Mouse (Mus musculus) MEL (cell line): ENCODE measurements at regions not wholly inside any gene's neighbourhood (a gene's known extent, or its start where the extent isn't known, plus 50 kb on each side); places are given as distances from the start of the nearest gene placed in this dataset.

Experiments used
- DNase-seq: peaks from one replicate; pipeline ENCODE4 v3.0.0; 2011; ENCODE audit warnings: low read depth, low spot score
- H3K27ac ChIP-seq: 2 replicates; pipeline ENCODE4 v1.5.1; 2012; ENCODE audit warnings: low read depth, mild to moderate bottlenecking, control low read depth, low read length, moderate library complexity; ENCODE audit not compliant: control insufficient read depth
- H3K27me3 ChIP-seq, 2 experiments: fragments of 150-350 bp in 1 of 2; sonication (generic) in 1 of 2; 2 replicates each; pipeline ENCODE4 v1.6.1; 2012; ENCODE audit warnings: low read length in 2 of 2, mild to moderate bottlenecking in 2 of 2, improper control_type of control experiment in 1 of 2, moderate library complexity in 1 of 2; ENCODE audit not compliant: insufficient read depth in 2 of 2, control insufficient read depth in 1 of 2
- H3K36me3 ChIP-seq, 2 experiments: 2 replicates each; pipeline ENCODE4 v1.6.1; 2012 to 2014; ENCODE audit warnings: low read length in 2 of 2, improper control_type of control experiment in 1 of 2, inconsistent platforms in 1 of 2, mild to moderate bottlenecking in 1 of 2; ENCODE audit not compliant: insufficient read depth in 2 of 2, control insufficient read depth in 1 of 2
- H3K4me1 ChIP-seq, 2 experiments: fragments of 150-350 bp in 1 of 2; sonication (generic) in 1 of 2; 2 replicates each; pipeline ENCODE4 v1.6.1; 2012; ENCODE audit warnings: low read length in 2 of 2, improper control_type of control experiment in 1 of 2, mild to moderate bottlenecking in 1 of 2; ENCODE audit not compliant: insufficient read depth in 2 of 2, control insufficient read depth in 1 of 2
- H3K4me3 ChIP-seq, 2 experiments: fragments of 150-350 bp in 1 of 2; sonication (generic) in 1 of 2; 2 replicates each; pipeline ENCODE4 v1.5.1; 2012; ENCODE audit warnings: low read depth in 2 of 2, low read length in 2 of 2, mild to moderate bottlenecking in 2 of 2, moderate library complexity in 2 of 2, control low read depth in 1 of 2, improper control_type of control experiment in 1 of 2; ENCODE audit not compliant: control insufficient read depth in 1 of 2, insufficient read depth in 1 of 2
- H3K79me2 ChIP-seq: 2 replicates; pipeline ENCODE4 v1.6.1; 2012; ENCODE audit warnings: mild to moderate bottlenecking, low read length, moderate library complexity; ENCODE audit not compliant: control insufficient read depth, poor library complexity, insufficient read depth
- H3K9ac ChIP-seq: 2 replicates; pipeline ENCODE4 v1.6.1; 2012; ENCODE audit warnings: low read depth, mild to moderate bottlenecking, control low read depth, low read length, moderate library complexity; ENCODE audit not compliant: control insufficient read depth, poor library complexity, severe bottlenecking
- H3K9me3 ChIP-seq: fragments of 150-350 bp; sonication (generic); replicated peaks from 2 replicates; pipeline ENCODE4 v1.6.1; 2012; ENCODE audit warnings: mild to moderate bottlenecking, low read length, improper control_type of control experiment, moderate library complexity; ENCODE audit not compliant: insufficient read depth
- BHLHE40 ChIP-seq: IDR thresholded peaks from 2 replicates; pipeline ENCODE4 v1.6.1; 2012; ENCODE audit warnings: low read depth, mild to moderate bottlenecking, inconsistent platforms, low read length, improper control_type of control experiment, borderline replicate concordance
- CHD1 ChIP-seq: IDR thresholded peaks from 2 replicates; pipeline ENCODE4 v1.6.1; 2012; ENCODE audit warnings: low read depth, mild to moderate bottlenecking, inconsistent platforms, low read length, improper control_type of control experiment
- CHD2 ChIP-seq: IDR thresholded peaks from 2 replicates; pipeline ENCODE4 v1.6.1; 2011; ENCODE audit warnings: low read length, improper control_type of control experiment
- CTCF ChIP-seq, 3 experiments: IDR thresholded peaks in 2 of 3; conservative IDR thresholded peaks in 1 of 3; 2 replicates each; pipeline ENCODE4 v1.5.1; 2011 to 2012; ENCODE audit warnings: low read length in 3 of 3, low read depth in 2 of 3, mild to moderate bottlenecking in 2 of 3, improper control_type of control experiment in 1 of 3, inconsistent platforms in 1 of 3, mixed read lengths in 1 of 3, moderate library complexity in 1 of 3; ENCODE audit not compliant: control insufficient read depth in 1 of 3, insufficient read depth in 1 of 3, poor library complexity in 1 of 3, severe bottlenecking in 1 of 3
- E2F4 ChIP-seq: IDR thresholded peaks from 2 replicates; pipeline ENCODE4 v1.6.1; 2011; ENCODE audit warnings: low read depth, low read length, improper control_type of control experiment, borderline replicate concordance
- ELF1 ChIP-seq: IDR thresholded peaks from 2 replicates; pipeline ENCODE4 v1.6.1; 2014; ENCODE audit warnings: low read depth, mild to moderate bottlenecking, inconsistent platforms, low read length, improper control_type of control experiment, moderate library complexity
- EP300 ChIP-seq, 2 experiments: IDR thresholded peaks; 2 replicates each; pipeline ENCODE4 v1.6.1; 2011; ENCODE audit warnings: improper control_type of control experiment in 2 of 2, low read length in 2 of 2, low read depth in 1 of 2, mild to moderate bottlenecking in 1 of 2
- ETS1 ChIP-seq: IDR thresholded peaks from 2 replicates; pipeline ENCODE4 v1.6.1; 2012; ENCODE audit warnings: low read depth, mild to moderate bottlenecking, inconsistent platforms, low read length, improper control_type of control experiment, moderate library complexity
- GABPA ChIP-seq: IDR thresholded peaks from 2 replicates; pipeline ENCODE4 v1.6.1; 2012; ENCODE audit warnings: low read depth, mild to moderate bottlenecking, inconsistent platforms, low read length, improper control_type of control experiment, moderate library complexity
- GATA1 ChIP-seq: IDR thresholded peaks from 2 replicates; pipeline ENCODE4 v1.6.1; 2011; ENCODE audit warnings: low read depth, low read length, improper control_type of control experiment
- HCFC1 ChIP-seq: IDR thresholded peaks from 2 replicates; pipeline ENCODE4 v1.6.1; 2012; ENCODE audit warnings: low read depth, mild to moderate bottlenecking, inconsistent platforms, low read length, improper control_type of control experiment, moderate library complexity
- JUND ChIP-seq: IDR thresholded peaks from 2 replicates; pipeline ENCODE4 v1.6.1; 2011; ENCODE audit warnings: low read depth, mild to moderate bottlenecking, improper control_type of control experiment, low read length
- KAT2A ChIP-seq: conservative IDR thresholded peaks from 2 replicates; pipeline ENCODE4 v1.6.1; 2012; ENCODE audit warnings: low read depth, low read length, improper control_type of control experiment, inconsistent platforms
- MAFK ChIP-seq: IDR thresholded peaks from 2 replicates; pipeline ENCODE4 v1.6.1; 2011; ENCODE audit warnings: low read depth, mild to moderate bottlenecking, low read length, improper control_type of control experiment, borderline replicate concordance
- MAX ChIP-seq: IDR thresholded peaks from 2 replicates; pipeline ENCODE4 v1.6.1; 2011; ENCODE audit warnings: low read length, improper control_type of control experiment
- MAZ ChIP-seq: IDR thresholded peaks from 2 replicates; pipeline ENCODE4 v1.6.1; 2012; ENCODE audit warnings: low read depth, mild to moderate bottlenecking, inconsistent platforms, low read length, improper control_type of control experiment
- MEF2A ChIP-seq: IDR thresholded peaks from 2 replicates; pipeline ENCODE4 v1.6.1; 2014; ENCODE audit warnings: low read depth, mild to moderate bottlenecking, inconsistent platforms, low read length, improper control_type of control experiment; ENCODE audit not compliant: poor library complexity, insufficient replicate concordance, severe bottlenecking; ENCODE audit errors: extremely low read depth
- MXI1 ChIP-seq: IDR thresholded peaks from 2 replicates; pipeline ENCODE4 v1.6.1; 2011; ENCODE audit warnings: mild to moderate bottlenecking, low read depth, low read length, improper control_type of control experiment
- MYB ChIP-seq: IDR thresholded peaks from 2 replicates; pipeline ENCODE4 v1.6.1; 2011; ENCODE audit warnings: mild to moderate bottlenecking, low read depth, low read length, improper control_type of control experiment
- MYC ChIP-seq: IDR thresholded peaks from 2 replicates; pipeline ENCODE4 v1.6.1; 2011; ENCODE audit warnings: low read depth, mild to moderate bottlenecking, low read length, improper control_type of control experiment, moderate library complexity
- NELFE ChIP-seq: IDR thresholded peaks from 2 replicates; pipeline ENCODE4 v1.6.1; 2011; ENCODE audit warnings: low read depth, low read length, improper control_type of control experiment
- NRF1 ChIP-seq: IDR thresholded peaks from 2 replicates; pipeline ENCODE4 v1.6.1; 2014; ENCODE audit warnings: low read depth, mild to moderate bottlenecking, inconsistent platforms, low read length, improper control_type of control experiment, moderate library complexity; ENCODE audit not compliant: poor library complexity, insufficient read depth, severe bottlenecking
- POLR2A ChIP-seq, 2 experiments: IDR thresholded peaks; 2 replicates each; pipeline ENCODE4 v1.6.1; 2011 to 2012; ENCODE audit warnings: low read length in 2 of 2, mild to moderate bottlenecking in 2 of 2, control low read depth in 1 of 2, improper control_type of control experiment in 1 of 2, low read depth in 1 of 2, moderate library complexity in 1 of 2; ENCODE audit not compliant: control insufficient read depth in 1 of 2, insufficient read depth in 1 of 2, poor library complexity in 1 of 2
- POLR2AphosphoS2 ChIP-seq: IDR thresholded peaks from 2 replicates; pipeline ENCODE4 v1.6.1; 2011; ENCODE audit warnings: low read length, improper control_type of control experiment
- RAD21 ChIP-seq: IDR thresholded peaks from 2 replicates; pipeline ENCODE4 v1.6.1; 2011; ENCODE audit warnings: mild to moderate bottlenecking, low read depth, low read length, improper control_type of control experiment
- RCOR1 ChIP-seq: IDR thresholded peaks from 2 replicates; pipeline ENCODE4 v1.6.1; 2012; ENCODE audit warnings: low read depth, mild to moderate bottlenecking, inconsistent platforms, low read length, improper control_type of control experiment
- SIN3A ChIP-seq: IDR thresholded peaks from 2 replicates; pipeline ENCODE4 v1.6.1; 2012; ENCODE audit warnings: low read length, improper control_type of control experiment, inconsistent platforms
- SMC3 ChIP-seq: IDR thresholded peaks from 2 replicates; pipeline ENCODE4 v1.6.1; 2011; ENCODE audit warnings: low read depth, low read length, improper control_type of control experiment
- TAL1 ChIP-seq: IDR thresholded peaks from 2 replicates; pipeline ENCODE4 v1.6.1; 2012; ENCODE audit warnings: mild to moderate bottlenecking, inconsistent platforms, low read length, moderate library complexity, mixed read lengths
- TBP ChIP-seq: IDR thresholded peaks from 2 replicates; pipeline ENCODE4 v1.8.0; 2011; ENCODE audit warnings: low read depth, low read length, improper control_type of control experiment
- TCF12 ChIP-seq: IDR thresholded peaks from 2 replicates; pipeline ENCODE4 v1.6.1; 2014; ENCODE audit warnings: low read depth, mild to moderate bottlenecking, inconsistent platforms, low read length, improper control_type of control experiment, moderate library complexity
- UBTF ChIP-seq: IDR thresholded peaks from 2 replicates; pipeline ENCODE4 v1.6.1; 2012; ENCODE audit warnings: low read depth, mild to moderate bottlenecking, inconsistent platforms, low read length, improper control_type of control experiment, moderate library complexity, borderline replicate concordance; ENCODE audit not compliant: insufficient read depth
- USF1 ChIP-seq: IDR thresholded peaks from 2 replicates; pipeline ENCODE4 v1.6.1; 2014; ENCODE audit warnings: low read depth, mild to moderate bottlenecking, inconsistent platforms, low read length, improper control_type of control experiment, moderate library complexity
- USF2 ChIP-seq, 2 experiments: IDR thresholded peaks; 2 replicates each; pipeline ENCODE4 v1.6.1; 2011 to 2012; ENCODE audit warnings: improper control_type of control experiment in 2 of 2, low read length in 2 of 2, borderline replicate concordance in 1 of 2, inconsistent platforms in 1 of 2, low read depth in 1 of 2, mild to moderate bottlenecking in 1 of 2; ENCODE audit not compliant: insufficient read depth in 1 of 2
- ZC3H11A ChIP-seq: IDR thresholded peaks from 2 replicates; pipeline ENCODE4 v1.6.1; 2012; ENCODE audit warnings: low read depth, mild to moderate bottlenecking, inconsistent platforms, low read length, improper control_type of control experiment
- ZKSCAN1 ChIP-seq: IDR thresholded peaks from 2 replicates; pipeline ENCODE4 v1.6.1; 2012; ENCODE audit warnings: low read depth, mild to moderate bottlenecking, inconsistent platforms, low read length, improper control_type of control experiment, moderate library complexity
- ZMIZ1 ChIP-seq: IDR thresholded peaks from 2 replicates; pipeline ENCODE4 v1.6.1; 2012; ENCODE audit warnings: low read depth, mild to moderate bottlenecking, inconsistent platforms, low read length, improper control_type of control experiment, moderate library complexity
- ZNF384 ChIP-seq: IDR thresholded peaks from 2 replicates; pipeline ENCODE4 v1.6.1; 2012; ENCODE audit warnings: low read depth, mild to moderate bottlenecking, inconsistent platforms, low read length, improper control_type of control experiment

DNA sequence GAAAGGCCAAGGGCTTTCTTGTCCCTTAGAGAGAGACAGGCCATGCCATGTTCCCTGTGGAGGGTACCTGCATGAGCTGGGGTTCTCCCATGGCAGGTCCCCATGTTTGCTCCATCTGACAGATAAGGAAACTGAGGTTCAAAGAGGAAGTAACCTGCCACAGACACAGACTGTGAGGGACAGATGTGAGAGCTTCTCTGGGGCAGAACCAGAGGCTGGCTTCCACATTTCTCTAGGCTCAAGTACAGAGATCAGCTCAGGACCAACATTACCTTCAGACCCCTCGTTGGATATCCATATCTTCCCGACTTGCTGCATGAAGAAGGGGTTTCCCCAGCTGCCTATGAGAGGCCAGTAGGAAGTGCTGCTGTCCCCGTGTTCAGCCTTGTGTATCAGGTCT, 91.6 kb upstream of the Id2 start:
- Histone ChIP-seq H3K9ac (peak overlapping the region; percentile 62), H3K27ac (peak overlapping the region; percentile 86), H3K4me1 (peaks cover 3 to 14% of the 10 kb centered on the region in 2 experiments; a peak in 3 of 4 replicates), H3K79me2 (no peaks in the 10 kb centered on the region; the same call in 1 of the 2 replicates), H3K4me3 (peak overlapping the region; percentile 23 to 32), H3K9me3 (no peaks in the 10 kb centered on the region), H3K36me3 (peaks cover 0 to 9% of the 10 kb centered on the region in 2 experiments; a peak in 2 of 4 replicates), H3K27me3 (no peaks in the 10 kb centered on the region)
- DNase-seq = peak; percentile 62
- TF ChIP-seq POLR2A (IDR thresholded peaks at IDR 0.05; ENCODE audit: control insufficient read depth in 1 of 2, insufficient read depth in 1 of 2, low read depth in 1 of 2, low read length in 2 of 2, poor library complexity in 1 of 2) (no peak; a peak in 1 of 4 replicates), TBP (peak; percentile 52; the same call in 1 of the 2 replicates), USF2 (IDR thresholded peaks at IDR 0.05; ENCODE audit: borderline replicate concordance in 1 of 2, insufficient read depth in 1 of 2, low read depth in 1 of 2, low read length in 2 of 2) (no peak), ZMIZ1 (no peak), ZC3H11A (no peak), MAFK (no peak), CHD1 (no peak), ELF1 (no peak), NELFE (no peak), KAT2A (no peak), RCOR1 (no peak), JUND (no peak), TAL1 (0 out of 2 replicates have a peak, but pooled peaks have one; percentile 10), UBTF (no peak), GATA1 (peak; percentile 41; the same call in 1 of the 2 replicates), E2F4 (no peak), SIN3A (no peak), BHLHE40 (no peak), USF1 (no peak), CTCF (IDR thresholded peaks at IDR 0.05 in 2 of 3, conservative IDR thresholded peaks at IDR 0.05 in 1 of 3; ENCODE audit: control insufficient read depth in 1 of 3, insufficient read depth in 1 of 3, low read depth in 2 of 3, low read length in 3 of 3, poor library complexity in 1 of 3, severe bottlenecking in 1 of 3) (no peak), TCF12 (peak; percentile 33; the same call in 1 of the 2 replicates), POLR2AphosphoS2 (no peak), ZKSCAN1 (no peak), SMC3 (no peak), HCFC1 (no peak), RAD21 (no peak), GABPA (no peak), MYC (no peak), MYB (no peak), MXI1 (no peak), CHD2 (no peak), MEF2A (no peak), ETS1 (peak; percentile 63), MAX (0 out of 2 replicates have a peak, but pooled peaks have one; percentile 2), NRF1 (no peak), MAZ (no peak), ZNF384 (no peak), EP300 (IDR thresholded peaks at IDR 0.05; ENCODE audit: low read depth in 1 of 2, low read length in 2 of 2) (peak; percentile 18 to 29; a peak in 1 of 4 replicates)
